Mouse (Mus musculus): ENCODE data around the gene Grip2.

Grip2 gene

GRCm38 (mm10) chr6:91795640-91796039 lies 31.4 kb downstream of the Grip2 start:
- in situ Hi-C loops (cut with MboI) = no loop called here

- in situ Hi-C loops (cut with MboI) = no loop called here
Observed at GRCm38 (mm10) chr6:91788311-91788798, 38.7 kb downstream of the Grip2 start.

- in situ Hi-C loops (cut with MboI) = no loop called here
Observed at GRCm38 (mm10) chr6:91785018-91785417, 42.0 kb downstream of the Grip2 start.

- in situ Hi-C loops (cut with MboI) = no loop called here
Observed at GRCm38 (mm10) chr6:91779206-91779605, 47.8 kb downstream of the Grip2 start.

- in situ Hi-C loops (cut with MboI) = no loop called here
Observed at GRCm38 (mm10) chr6:91776543-91776942, 50.5 kb downstream of the Grip2 start.

GRCm38 (mm10) chr6:91773951-91774350 lies 53.1 kb downstream of the Grip2 start:
- in situ Hi-C loops (cut with MboI) = no loop called here

GRCm38 (mm10) chr6:91767550-91767949 lies 59.5 kb downstream of the Grip2 start:
- in situ Hi-C loops (cut with MboI) = no loop called here

- in situ Hi-C loops (cut with MboI) = no loop called here
Observed at GRCm38 (mm10) chr6:91762051-91762742, 64.9 kb downstream of the Grip2 start.

GRCm38 (mm10) chr6:91754845-91755244 lies 72.2 kb downstream of the Grip2 start:
- in situ Hi-C loops (cut with MboI) = no loop called here

- in situ Hi-C loops (cut with MboI) = no loop called here
Observed at GRCm38 (mm10) chr6:91754098-91754497, 73.0 kb downstream of the Grip2 start.

- in situ Hi-C loops (cut with MboI) = no loop called here
Observed at GRCm38 (mm10) chr6:91752884-91753283, 74.2 kb downstream of the Grip2 start.

- in situ Hi-C loops (cut with MboI) = no loop called here
Observed at GRCm38 (mm10) chr6:91750976-91751375, 76.1 kb downstream of the Grip2 start.

GRCm38 (mm10) chr6:91746776-91747175 lies 80.3 kb downstream of the Grip2 start:
- in situ Hi-C loops (cut with MboI) = no loop called here

GRCm38 (mm10) chr6:91745947-91746582 lies 81.0 kb downstream of the Grip2 start:
- in situ Hi-C loops (cut with MboI) = no loop called here

GRCm38 (mm10) chr6:91745246-91745645 lies 81.8 kb downstream of the Grip2 start:
- in situ Hi-C loops (cut with MboI) = no loop called here

- in situ Hi-C loops (cut with MboI) = loop anchor here (5.0 kb wide), 1 partner anchor 162 kb away; no protein-coding TSS in a partner anchor
Observed at GRCm38 (mm10) chr6:91743886-91744285, 83.2 kb downstream of the Grip2 start.

- in situ Hi-C loops (cut with MboI) = loop anchor here (5.0 kb wide), 1 partner anchor 161 kb away; no protein-coding TSS in a partner anchor
Observed at GRCm38 (mm10) chr6:91742995-91743394, 84.1 kb downstream of the Grip2 start.

- in situ Hi-C loops (cut with MboI) = loop anchor here (5.0 kb wide), 1 partner anchor 160 kb away; no protein-coding TSS in a partner anchor
Observed at GRCm38 (mm10) chr6:91742466-91742865, 84.6 kb downstream of the Grip2 start.

- in situ Hi-C loops (cut with MboI) = loop anchor here (5.0 kb wide), 1 partner anchor 159 kb away; no protein-coding TSS in a partner anchor
Observed at GRCm38 (mm10) chr6:91741046-91741445, 86.0 kb downstream of the Grip2 start.

- in situ Hi-C loops (cut with MboI) = no loop called here
Observed at GRCm38 (mm10) chr6:91738058-91738457, 89.0 kb downstream of the Grip2 start.

- in situ Hi-C loops (cut with MboI) = no loop called here
Observed at GRCm38 (mm10) chr6:91737451-91737850, 89.6 kb downstream of the Grip2 start.

- in situ Hi-C loops (cut with MboI) = no loop called here
Observed at GRCm38 (mm10) chr6:91736471-91736870, 90.6 kb downstream of the Grip2 start.

- in situ Hi-C loops (cut with MboI) = no loop called here
Observed at GRCm38 (mm10) chr6:91732138-91732537, 94.9 kb downstream of the Grip2 start.

Measured in mature B cell (primary cell).